Mouse (Mus musculus): ENCODE measurements around the gene Gm49380.
A peak's percentile ranks its signal among the peaks of the same experiment; 100 is the strongest.

Gene Gm49380

GRCm38 (mm10) chr9:44074395-44075275 is 38.7 kb downstream of the Gm49380 start:
- no peak for DNase-seq

GRCm38 (mm10) chr9:44073115-44073514 is 40.2 kb downstream of the Gm49380 start:
- DNase-seq = no peak

- no peak for DNase-seq
Observed at GRCm38 (mm10) chr9:44072599-44072915, 40.7 kb downstream of the Gm49380 start.

- DNase-seq = no peak
Observed at GRCm38 (mm10) chr9:44071914-44072598, 41.2 kb downstream of the Gm49380 start.

DNA sequence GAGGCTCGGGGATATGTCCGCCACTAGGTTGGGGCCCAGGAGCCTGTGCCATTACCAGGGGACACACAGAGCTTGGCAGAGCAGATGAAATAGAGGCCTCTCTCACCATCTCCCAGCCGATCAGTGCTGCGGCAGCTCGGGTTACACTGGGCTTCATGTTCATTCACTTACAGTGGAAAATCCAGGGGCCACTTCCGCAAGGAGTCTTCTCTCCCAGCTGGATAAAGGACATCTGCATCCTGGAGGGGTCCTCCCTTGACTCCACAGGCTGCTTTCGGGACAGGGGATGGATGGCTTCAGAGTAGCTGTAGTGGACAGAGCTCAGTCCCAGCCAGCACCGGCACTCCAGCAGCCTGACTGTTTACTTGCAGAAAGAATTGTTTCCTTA is 42.5 kb downstream of the Gm49380 start:
- no peak for DNase-seq

DNA sequence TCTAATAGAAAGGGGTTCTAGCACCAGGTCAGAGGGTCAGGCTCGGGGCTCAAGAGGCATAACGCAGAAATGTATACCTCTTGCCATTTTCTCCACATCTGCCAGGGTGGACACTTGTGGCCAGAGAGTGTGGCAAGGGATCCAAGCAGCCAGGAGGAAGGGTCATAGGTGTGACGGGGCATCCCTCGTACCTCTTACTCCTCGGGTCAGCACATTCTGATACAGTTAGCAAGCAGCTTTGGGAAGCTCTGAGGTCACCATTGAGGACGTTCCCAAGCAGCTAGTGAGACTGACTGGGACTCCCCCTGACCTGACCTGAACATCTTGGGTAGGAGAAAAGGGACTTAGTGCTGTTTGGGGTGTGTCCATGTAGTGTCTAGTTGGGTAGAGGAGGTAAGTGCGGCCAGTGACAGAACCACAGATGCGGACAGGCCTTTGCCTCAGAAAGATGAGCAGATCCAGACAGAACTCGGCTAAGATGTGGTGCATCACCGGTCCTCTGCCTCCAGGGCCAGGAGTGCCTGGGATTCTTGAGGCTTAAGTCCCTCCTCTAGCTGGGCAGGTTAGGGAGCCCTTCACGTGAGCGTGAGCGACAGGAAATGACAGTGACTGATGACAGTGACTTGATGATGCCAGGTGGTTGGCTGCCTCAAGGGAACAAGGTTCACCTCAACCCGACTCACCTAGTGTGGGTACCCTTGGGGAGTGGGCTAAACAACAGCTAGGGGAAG is 43.0 kb downstream of the Gm49380 start:
- no peak for DNase-seq

DNA sequence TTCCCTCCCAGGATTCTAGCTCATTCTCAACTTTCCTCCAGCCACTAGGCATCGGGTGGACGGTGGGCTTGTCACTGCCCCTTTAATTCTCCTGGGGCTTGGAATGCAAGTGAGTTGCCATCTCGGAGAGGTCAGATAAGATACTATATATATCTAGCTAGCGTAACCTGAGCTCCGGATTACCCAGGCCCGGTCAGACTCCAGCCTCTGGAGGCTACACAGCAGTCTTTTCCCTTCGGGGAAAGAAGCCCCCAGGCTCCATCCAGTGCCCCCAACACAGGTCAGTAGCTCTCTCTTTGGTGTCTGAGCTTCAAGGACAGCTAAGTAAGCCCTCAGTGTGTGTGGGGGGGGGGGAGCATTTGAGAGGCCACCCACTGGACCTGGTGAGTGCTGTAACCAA is 44.0 kb downstream of the Gm49380 start:
- no peak for DNase-seq

DNA sequence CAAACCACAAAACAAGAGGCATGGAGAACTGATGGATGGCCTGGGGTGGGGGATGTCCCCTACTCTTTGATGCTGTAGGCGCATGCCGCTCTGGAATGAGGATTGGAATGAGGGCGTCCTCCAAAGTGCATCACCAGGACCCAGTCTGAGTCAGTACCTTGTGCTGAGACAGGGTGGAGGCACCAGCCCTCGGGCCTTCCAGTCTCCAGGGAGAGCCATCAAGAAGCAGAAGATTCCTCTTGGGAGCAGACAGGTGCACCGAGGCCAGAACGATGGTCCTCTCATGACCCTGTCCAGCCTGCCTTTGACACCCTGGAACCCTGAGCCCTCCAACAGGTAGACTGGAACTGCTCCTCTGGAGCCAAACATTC is 45.4 kb downstream of the Gm49380 start:
- no peak for DNase-seq

DNA sequence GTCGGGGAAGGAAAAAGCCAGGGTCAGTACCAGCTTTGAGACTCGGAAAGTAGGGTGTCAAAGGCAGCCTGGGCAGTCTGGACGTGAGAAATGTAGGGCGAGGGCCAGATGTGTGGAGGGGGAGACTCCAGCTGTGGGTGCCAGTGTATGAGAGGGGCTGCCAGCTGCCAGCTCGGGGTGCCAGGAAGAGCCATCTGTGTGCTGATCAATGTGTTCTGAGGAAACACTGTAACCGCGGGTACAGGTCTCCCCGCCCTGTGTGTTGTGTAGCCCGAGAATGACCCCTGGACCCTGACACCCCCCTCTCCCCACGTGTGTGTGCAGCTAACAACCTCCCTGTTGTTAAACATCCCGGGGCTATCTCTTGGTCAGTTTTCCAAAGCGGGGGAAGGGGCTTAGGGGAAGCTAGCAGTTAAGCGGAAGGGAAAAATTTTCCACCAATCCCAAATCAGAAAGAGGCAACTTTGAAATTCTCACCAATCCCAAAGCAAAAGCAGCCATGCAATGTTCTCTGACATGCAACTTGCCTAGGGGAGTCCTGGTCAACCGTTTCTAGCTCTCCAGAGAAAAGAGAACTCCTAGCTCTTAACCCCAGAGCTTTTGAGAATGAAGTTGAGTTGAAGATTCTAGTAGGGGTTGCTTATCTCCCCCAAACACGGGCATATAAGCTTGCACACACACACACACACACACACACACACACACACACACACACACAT is 45.9 kb downstream of the Gm49380 start:
- DNase-seq = no peak

DNA sequence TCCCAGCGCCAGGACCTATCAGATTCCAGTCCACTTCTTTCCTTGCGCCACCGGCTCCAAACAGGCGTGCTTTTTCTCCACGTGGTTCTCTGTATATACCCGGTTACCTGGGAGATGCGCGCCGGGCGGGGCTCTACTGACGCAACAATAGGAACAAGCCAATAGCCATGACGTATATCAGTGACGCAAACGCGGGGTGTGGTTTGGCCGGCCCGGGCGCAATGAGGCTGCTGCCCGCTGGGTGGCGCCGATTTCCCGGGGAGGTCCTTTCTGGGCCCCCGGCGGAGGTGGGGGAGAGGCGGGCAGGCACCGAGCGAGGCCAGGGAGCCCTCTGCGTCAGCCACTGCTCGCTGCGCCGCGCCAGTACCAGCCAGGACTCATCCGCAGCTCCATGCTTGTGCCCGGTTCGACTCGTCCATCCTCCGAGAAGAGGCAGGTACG is 46.5 kb downstream of the Gm49380 start, which contains the start of gene Usp2:
Gene Usp2 (plus strand): TSS at position 237 of the 441 bp plus-strand sequence.
- peak; percentile 100 for DNase-seq

- no peak for DNase-seq
Observed at GRCm38 (mm10) chr9:44065177-44065576, 48.1 kb downstream of the Gm49380 start.

- DNase-seq = no peak
Observed at GRCm38 (mm10) chr9:44058606-44059005, 54.7 kb downstream of the Gm49380 start.

DNA sequence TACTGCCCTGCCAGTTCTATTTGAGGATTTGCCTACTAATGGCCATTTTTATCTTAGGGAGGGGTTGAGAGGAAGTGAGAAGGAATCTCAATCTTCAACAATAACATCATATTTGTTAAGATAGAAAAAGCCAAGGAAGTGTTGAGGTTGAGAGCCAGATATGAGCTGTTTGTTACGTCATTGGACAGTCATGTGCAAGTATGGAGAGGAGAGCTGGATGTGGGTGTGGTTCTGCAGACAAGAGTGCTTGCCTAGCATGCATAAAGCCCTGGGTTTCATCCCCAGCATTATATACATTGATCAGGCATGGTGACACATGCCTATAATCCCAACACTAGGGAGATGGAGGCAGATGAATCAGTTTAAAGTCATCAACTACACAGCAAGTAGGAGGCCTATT is 59.4 kb downstream of the Gm49380 start:
- no peak for DNase-seq

DNA sequence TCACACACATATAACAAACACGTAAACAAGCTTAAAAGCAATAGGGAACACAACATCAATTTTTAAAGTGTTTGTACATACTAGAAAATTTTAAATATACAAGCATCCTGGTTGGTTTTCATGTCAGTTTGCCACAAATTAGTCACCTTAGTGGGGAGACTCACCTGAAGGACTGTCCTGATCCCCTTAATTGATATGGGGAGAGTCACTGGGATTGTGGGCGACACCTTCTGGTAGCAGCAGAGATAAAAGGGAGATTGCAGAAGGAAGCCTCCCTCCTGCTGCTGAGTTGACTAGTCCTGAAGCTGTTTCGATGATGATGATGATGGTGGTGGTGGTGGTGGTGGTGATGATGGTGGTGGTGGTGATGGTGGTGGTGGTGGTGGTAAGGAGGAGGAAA is 60.4 kb downstream of the Gm49380 start:
- no peak for DNase-seq

GRCm38 (mm10) chr9:44049381-44050165 is 63.7 kb downstream of the Gm49380 start:
- DNase-seq = no peak

DNA sequence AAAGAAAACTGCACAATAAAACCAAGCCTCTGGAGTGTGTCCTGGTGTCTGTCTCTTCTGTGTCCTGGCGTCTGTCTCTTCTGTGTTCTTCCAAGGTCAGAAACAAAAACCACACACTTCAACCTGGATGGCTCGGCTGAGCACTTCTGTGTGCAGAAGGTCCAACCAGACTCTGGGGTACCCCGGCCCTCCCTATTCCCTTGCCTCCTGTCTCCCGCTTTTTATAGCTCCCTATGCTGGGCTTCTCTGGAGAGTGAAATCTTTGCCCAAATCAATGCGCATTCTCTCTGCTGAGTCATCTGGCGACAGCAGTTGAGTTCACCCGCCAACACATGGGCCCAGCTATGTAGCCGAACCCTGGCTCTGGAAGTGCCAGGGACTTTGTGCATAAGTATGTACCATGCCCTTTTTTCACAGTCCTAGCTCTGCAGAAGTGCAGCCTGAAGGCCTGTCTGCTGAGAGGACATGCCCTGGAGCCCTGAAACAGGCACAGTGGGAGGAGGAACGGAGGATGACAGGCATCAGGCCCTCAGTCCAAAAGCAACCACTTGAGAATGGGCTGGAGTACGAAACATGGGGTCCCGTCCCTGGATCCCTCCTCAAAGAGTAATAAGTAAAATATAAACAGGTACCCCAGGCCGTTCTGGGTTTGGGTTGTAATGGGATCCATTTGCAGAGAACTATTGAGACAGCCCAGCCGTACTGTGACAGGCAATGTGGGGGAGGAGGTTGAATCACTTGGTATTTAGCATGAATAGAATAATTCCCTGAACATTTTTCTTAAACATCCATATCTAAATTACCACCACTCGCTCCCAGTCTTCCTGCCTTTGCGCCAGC is 64.5 kb downstream of the Gm49380 start:
- no peak for DNase-seq

DNA sequence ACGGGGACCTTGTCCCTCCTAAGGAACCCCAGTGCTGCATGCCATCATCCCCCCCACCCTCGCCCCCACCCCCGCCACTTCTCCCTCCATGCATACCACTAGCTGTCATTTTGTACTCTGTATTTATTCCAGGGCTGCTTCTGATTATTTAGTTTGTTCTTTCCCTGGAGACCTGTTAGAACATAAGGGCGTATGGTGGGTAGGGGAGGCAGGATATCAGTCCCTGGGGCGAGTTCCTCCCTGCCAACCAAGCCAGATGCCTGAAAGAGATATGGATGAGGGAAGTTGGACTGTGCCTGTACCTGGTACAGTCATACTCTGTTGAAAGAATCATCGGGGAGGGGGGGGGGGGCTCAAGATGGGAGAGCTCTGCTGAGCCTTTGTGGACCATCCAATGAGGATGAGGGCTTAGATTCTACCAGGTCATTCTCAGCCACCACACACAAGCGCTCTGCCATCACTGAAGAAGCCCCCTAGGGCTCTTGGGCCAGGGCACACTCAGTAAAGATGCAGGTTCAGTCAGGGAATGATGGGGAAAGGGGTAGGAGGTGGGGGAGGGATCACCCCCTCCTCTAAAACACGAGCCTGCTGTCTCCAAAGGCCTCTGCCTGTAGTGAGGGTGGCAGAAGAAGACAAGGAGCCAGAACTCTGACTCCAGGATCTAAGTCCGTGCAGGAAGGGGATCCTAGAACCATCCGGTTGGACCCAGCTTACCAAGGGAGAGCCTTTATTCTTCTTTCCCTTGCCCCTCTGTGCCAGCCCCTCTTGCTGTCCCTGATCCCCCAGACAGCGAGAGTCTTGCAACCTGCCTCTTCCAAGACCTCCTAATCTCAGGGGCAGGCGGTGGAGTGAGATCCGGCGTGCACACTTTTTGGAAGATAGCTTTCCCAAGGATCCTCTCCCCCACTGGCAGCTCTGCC is 65.5 kb downstream of the Gm49380 start:
- DNase-seq = no peak

- DNase-seq = no peak
Observed at GRCm38 (mm10) chr9:44047071-44047470, 66.2 kb downstream of the Gm49380 start.

GRCm38 (mm10) chr9:44046426-44046825 is 66.9 kb downstream of the Gm49380 start:
- DNase-seq = no peak

- no peak for DNase-seq
Observed at GRCm38 (mm10) chr9:44045884-44046272, 67.4 kb downstream of the Gm49380 start.

Data from right cerebral cortex, postnatal 4 days (tissue).